Mouse (Mus musculus) thymus, adult 18-20 months (tissue): ENCODE results near the gene Rai14.

Source experiments
- DNase-seq, 2 experiments: peaks; one replicate each; pipeline ENCODE4 v3.0.0; 2022; ENCODE audit warnings: mixed read lengths in 2 of 2

Rai14 gene

DNA sequence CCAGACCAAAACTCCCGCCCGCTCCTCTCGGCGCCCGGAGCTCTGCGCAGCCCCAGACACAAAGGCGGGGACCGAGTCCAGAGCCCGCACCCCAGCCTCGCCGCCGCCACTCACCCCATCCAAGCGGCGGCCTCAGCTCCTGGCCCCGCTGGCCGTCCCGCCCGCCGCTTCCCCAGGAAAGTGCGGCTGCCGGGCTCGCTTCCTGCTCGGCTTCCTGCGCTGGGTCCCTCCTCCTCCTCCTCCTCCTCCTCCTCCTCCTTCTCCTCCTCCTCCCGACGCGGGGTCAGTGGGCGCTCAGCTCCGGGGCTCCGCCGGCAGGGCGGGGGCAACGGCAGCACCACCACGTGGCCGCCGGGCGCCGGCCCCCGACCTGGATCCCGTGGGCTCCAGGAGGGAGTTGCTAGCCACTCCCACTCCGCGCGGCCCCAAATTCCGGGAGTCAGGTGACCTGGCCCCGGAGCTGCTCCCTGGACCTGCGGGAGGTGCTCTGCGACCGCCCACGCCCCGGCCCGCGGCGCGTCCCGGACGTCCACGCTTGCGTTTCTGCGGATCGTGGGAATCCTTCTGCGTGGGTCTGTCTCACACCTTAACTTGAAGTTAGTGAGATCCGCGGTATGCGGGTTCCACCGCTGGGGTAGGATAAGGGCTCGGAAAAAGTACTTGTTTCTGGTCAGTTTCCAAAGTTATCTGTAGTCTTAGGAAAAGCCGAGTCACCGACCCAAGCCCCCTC is at the start of gene Rai14:
Gene Rai14 (minus strand): TSS at position 216 of the 730 bp plus-strand sequence.
- peak in 1 of 2 experiments; percentile 7 for DNase-seq

DNA sequence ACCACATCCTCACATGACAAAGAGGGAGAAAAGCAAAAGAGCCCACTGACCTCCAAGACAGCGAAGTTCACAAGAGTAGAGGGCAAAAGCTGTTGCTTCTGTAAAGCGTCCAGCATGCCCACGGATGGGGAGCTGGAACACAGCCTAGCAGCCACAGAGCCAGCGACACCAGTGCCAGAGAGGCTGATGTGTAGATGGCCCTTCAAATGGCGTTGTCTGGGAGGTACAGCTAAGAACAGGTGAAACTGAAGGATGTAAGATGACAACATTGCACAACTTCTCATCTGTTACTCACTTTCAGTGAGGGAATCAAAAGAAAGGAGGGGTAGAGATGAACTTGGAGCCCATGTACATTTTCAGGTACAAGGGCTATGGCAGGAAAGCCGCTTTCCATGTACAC is 47.0 kb upstream of the Rai14 start:
- no peak for DNase-seq

GRCm38 (mm10) chr15:10760006-10760405 is 45.6 kb upstream of the Rai14 start:
- no peak for DNase-seq

DNA sequence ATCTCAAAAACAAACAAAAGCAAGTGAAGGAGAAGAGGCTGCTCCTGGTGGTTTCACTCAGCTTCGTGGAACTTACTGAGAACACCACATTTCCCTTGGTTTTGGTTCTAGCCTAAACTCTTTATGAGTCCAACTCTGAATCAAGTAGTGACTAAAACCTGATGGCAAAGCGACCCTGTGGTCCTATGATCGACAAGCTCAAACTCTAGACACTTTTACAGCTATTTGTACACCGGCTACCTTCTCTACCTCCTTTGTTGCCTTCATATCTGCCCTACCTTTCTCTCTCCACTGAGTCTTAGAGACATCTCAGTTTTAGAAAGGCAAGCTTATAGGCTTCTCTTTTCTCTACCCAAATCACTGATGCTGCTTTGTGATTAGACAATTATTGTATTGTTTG is 45.0 kb upstream of the Rai14 start:
- no peak for DNase-seq

DNA sequence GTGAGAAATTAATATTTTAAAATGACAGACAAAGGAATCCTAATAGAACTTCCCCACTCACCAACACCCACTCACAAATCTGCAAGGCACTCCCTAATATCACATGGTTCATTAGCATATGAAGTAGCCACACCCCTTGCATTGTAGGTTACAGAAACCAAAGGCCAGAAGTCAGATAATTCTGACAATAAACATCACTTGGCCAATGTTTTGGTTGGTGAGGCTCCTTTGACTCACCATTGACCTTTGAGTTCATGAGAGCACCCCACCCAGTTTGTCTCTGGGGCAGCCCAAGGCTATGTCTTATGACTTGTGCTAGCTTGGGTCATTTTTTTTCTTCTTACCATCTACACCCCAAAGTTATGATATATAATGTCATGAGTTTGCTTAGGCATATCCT is 44.4 kb upstream of the Rai14 start:
- DNase-seq = no peak

GRCm38 (mm10) chr15:10751141-10751540 is 36.7 kb upstream of the Rai14 start:
- no peak for DNase-seq

GRCm38 (mm10) chr15:10750339-10750738 is 35.9 kb upstream of the Rai14 start:
- DNase-seq = no peak

DNA sequence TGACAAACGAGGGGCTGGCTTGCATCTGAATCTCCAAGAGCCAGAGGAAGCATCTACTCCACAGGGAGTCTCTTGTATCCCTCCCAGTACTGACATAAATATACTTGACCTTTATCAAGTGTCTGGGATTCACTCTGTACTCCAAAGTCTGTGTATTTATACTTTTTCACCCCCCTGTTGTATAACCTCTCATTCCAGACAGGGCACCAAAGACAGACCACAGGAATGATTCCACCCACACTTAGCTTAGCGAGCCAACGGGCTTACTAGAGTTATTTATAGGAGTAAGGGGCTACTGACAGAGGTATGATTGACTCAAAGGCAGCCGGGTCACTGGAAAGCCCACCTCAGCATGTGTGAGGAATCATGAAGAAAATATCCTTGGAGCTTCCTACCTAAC is 35.3 kb upstream of the Rai14 start:
- no peak for DNase-seq

DNA sequence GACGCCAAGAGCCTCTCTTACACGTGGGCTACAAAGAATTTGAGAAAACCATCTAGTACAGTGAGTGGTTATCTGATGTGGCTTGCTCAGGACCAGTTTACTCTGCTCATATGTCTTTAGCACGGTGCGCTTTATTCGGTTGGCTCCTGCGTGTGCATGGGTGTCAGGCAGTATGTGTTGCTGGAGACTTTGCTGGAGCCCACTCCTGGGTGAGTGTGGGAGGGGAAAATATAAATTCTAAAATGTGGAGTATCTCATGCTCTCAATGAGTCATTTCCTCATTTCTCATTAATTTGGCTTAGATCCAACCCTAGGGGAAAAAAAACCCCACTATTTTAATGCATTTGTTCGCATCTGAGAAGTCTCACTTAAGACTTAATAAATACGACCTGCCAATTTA is 33.2 kb upstream of the Rai14 start:
- no peak for DNase-seq

- no peak for DNase-seq
Observed at GRCm38 (mm10) chr15:10747226-10747625, 32.8 kb upstream of the Rai14 start.

GRCm38 (mm10) chr15:10746303-10747051 is 32.1 kb upstream of the Rai14 start:
- DNase-seq = no peak

GRCm38 (mm10) chr15:10742441-10742840 is 28.0 kb upstream of the Rai14 start:
- no peak for DNase-seq

GRCm38 (mm10) chr15:10739279-10739678 is 24.9 kb upstream of the Rai14 start:
- no peak for DNase-seq

- no peak for DNase-seq
Observed at GRCm38 (mm10) chr15:10738354-10739142, 24.1 kb upstream of the Rai14 start.

DNA sequence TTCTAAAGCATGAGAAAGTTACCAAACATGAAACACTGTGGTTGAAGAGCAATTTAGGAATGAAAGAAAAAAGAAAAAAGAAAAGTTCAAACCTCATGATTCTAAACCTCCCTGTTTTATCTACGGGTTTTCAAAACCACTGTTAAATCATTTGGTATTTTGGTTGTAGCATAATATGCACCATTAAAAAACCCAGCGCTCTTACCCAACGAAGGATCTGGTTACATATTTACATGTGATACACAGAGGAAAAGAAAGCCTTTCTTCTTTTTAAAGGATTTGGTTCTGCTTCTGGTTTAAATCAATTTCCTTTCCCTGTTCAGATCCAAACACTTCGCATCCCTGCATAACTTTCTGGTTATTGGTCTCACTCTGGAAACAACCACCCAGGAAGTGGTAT is 21.5 kb upstream of the Rai14 start:
- no peak for DNase-seq

GRCm38 (mm10) chr15:10735216-10735615 is 20.8 kb upstream of the Rai14 start:
- no peak for DNase-seq

DNA sequence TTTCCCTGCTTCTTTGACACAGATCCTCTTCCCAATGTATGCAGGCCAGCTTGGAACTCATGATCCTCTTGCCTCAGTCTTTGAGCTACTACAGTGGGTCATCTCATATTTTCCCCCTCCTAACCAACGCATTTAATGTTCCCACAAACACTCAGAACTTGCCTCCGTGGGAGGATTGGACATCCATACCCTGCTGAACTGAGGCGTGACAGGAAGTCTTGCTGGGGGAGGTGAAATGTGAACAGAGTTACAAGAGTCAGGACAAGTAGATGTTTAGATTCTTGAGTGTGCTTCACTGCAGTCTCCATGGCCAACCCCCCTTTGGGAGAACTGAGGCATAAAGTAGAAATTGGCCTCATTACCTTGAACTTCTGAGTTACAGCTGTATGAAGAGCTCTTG is 17.0 kb upstream of the Rai14 start:
- no peak for DNase-seq

DNA sequence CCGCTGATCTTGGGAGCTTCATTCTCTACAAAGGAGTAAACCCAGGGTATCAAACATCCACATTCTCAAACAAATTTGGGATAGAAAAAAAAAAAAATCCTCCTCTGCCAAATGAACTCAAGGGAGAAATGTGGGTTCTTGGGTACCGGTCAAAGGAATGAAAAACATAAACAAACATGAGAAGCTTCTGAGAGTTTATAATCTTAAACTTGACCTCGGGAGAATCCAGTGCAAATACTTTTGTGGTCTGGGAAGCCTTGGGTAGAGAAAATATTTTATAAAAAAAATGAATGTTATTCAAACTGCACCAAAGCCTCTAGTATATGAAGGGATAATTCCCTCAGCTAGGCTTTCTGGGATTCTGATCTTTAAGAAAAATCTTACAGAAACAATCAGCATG is 11.8 kb upstream of the Rai14 start:
- no peak for DNase-seq

GRCm38 (mm10) chr15:10724857-10725256 is 10.4 kb upstream of the Rai14 start:
- no peak for DNase-seq

- DNase-seq = no peak
Observed at GRCm38 (mm10) chr15:10723507-10723906, 9.1 kb upstream of the Rai14 start.

- DNase-seq = no peak
Observed at GRCm38 (mm10) chr15:10722629-10723339, 8.4 kb upstream of the Rai14 start.

- DNase-seq = no peak
Observed at GRCm38 (mm10) chr15:10721259-10721781, 6.9 kb upstream of the Rai14 start.

DNA sequence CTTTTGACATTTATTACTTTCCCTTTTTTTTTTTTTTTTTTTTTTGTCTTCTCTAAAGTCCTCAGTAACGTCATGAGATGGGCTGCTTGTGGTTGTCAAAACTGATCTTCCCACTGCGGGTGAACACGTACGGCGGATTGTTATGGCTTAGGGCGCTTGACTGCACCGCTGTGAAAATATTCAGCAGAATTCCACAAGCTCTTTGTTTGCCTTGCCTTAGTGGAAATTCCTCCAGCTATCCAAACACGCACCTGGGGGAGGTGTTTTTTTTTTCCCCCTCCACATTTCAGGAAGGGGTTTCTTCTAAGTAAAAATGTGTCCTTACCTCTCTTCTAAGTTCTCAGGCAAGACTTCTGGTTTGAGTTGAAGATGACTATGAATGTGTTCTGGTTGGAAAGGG is 6.2 kb upstream of the Rai14 start:
- DNase-seq = no peak
